Mouse (Mus musculus) embryonic facial prominence, embryonic 14.5 days (tissue): ENCODE data around the gene Afdn. TPM values are rescaled to one million over a fixed set of nuclear protein-coding genes. Genes with fewer than 3 reads are reported as not detected.

Source experiments
- ATAC-seq: fragments of 200-750 bp; cut with Nextera tagmentation; 2 replicates; pipeline ENCODE4 v1.8.0; 2017; ENCODE audit warnings: low read depth, moderate number of reproducible peaks, moderate TSS enrichment
- DNase-seq: peaks from one replicate; pipeline ENCODE4 v3.0.0-alpha.2; 2015; ENCODE audit warnings: low spot score
- H3K27ac ChIP-seq: fragments of 300-500 bp; sonication (generic); replicated peaks from 2 replicates; pipeline ENCODE4 v1.5.1; 2014; ENCODE audit warnings: low read depth, mild to moderate bottlenecking, low read length, moderate library complexity
- H3K27me3 ChIP-seq: fragments of 300-500 bp; sonication (generic); replicated peaks from 2 replicates; pipeline ENCODE4 v1.6.1; 2014; ENCODE audit warnings: low read length; ENCODE audit not compliant: control insufficient read depth, insufficient read depth
- H3K36me3 ChIP-seq: fragments of 300-500 bp; sonication (generic); 2 replicates; pipeline ENCODE4 v1.6.1; 2014; ENCODE audit warnings: low read length, mixed read lengths; ENCODE audit not compliant: control insufficient read depth, insufficient read depth
- H3K4me1 ChIP-seq: fragments of 300-500 bp; sonication (generic); 2 replicates; pipeline ENCODE4 v1.6.1; 2014; ENCODE audit warnings: antibody characterized with exemption, low read length; ENCODE audit not compliant: control insufficient read depth, insufficient read depth
- H3K4me2 ChIP-seq: fragments of 300-500 bp; sonication (generic); 2 replicates; pipeline ENCODE4 v1.6.1; 2014; ENCODE audit warnings: low read depth, mild to moderate bottlenecking, low read length, moderate library complexity, mixed read lengths
- H3K4me3 ChIP-seq: fragments of 300-500 bp; sonication (generic); 2 replicates; pipeline ENCODE4 v1.5.1; 2014; ENCODE audit warnings: low read depth, mild to moderate bottlenecking, low read length
- H3K9ac ChIP-seq: fragments of 300-500 bp; sonication (generic); 2 replicates; pipeline ENCODE4 v1.6.1; 2014; ENCODE audit warnings: low read depth, mild to moderate bottlenecking, low read length, moderate library complexity, mixed read lengths
- H3K9me3 ChIP-seq: fragments of 300-500 bp; sonication (generic); 2 replicates; pipeline ENCODE4 v1.6.1; 2016; ENCODE audit warnings: low read length; ENCODE audit not compliant: control insufficient read depth
- WGBS: fragments of 180-500 bp; shearing (Covaris S2); extraction: QIAGEN DNeasy Blood & Tissue Kit; methylation state at CpG from one replicate; pipeline ENCODE4 v1.1.7; 2014; 5-methylcytosine and 5-hydroxymethylcytosine counted together
- polyA plus RNA-seq: library from polyadenylated mRNA; unstranded; fragments of >200 nt; fragmentation: Nextera tagmentation; extraction: Ambion mirVana; gene quantifications from 2 replicates; pipeline ENCODE4 v1.2.1, GENCODE M21; 2014

Gene Afdn
- polyA plus RNA-seq, 1 experiment from 2014 or later = 69.3 TPM

DNA sequence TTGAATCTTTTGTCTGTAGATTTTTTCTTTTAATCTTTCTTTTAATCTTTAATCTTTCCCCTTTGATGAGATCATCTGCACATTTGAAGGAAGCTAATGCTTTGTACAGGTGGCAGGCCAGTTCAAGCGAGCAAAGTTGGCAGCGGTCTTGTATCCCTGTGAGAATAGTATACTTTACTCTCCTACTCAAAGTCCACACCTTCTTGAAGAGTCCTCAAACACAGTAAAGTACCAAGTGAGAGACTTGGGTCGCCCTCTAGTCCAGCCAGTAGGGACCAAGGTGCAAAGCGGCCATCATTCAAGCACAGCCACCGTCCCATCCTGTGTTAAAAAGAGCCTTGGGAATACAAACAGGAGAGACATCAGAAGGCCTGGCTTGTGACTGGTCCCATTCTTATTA lies 25.3 kb upstream of the Afdn start:
- no peak overlapping the region for H3K27ac ChIP-seq
- no peak for ATAC-seq

GRCm38 (mm10) chr17:13735803-13736282 lies 24.5 kb upstream of the Afdn start:
- no peaks in the 10 kb centered on the region for H3K9me3 ChIP-seq

More for the DNA sequence above, 25.3 kb upstream of the Afdn start:
- Histone ChIP-seq H3K4me2 (no peak overlapping the region), H3K36me3 (no peaks in the 10 kb centered on the region), H3K4me1 (no peaks in the 10 kb centered on the region), H3K4me3 (no peak overlapping the region), H3K9ac (no peak overlapping the region), H3K9me3 (no peaks in the 10 kb centered on the region), H3K27me3 (no peaks in the 10 kb centered on the region)
- 84% methylated on average over 5 of the region's 5 CpGs for WGBS
- no peak for DNase-seq

GRCm38 (mm10) chr17:13737336-13737735 lies 23.0 kb upstream of the Afdn start:
- ATAC-seq (no peak), DNase-seq (no peak)
- 67% methylated on average over 6 of the region's 6 CpGs for WGBS
- H3K9me3 ChIP-seq = no peaks in the 10 kb centered on the region
- H3K9ac ChIP-seq = no peak overlapping the region
- H3K27me3 ChIP-seq = no peaks in the 10 kb centered on the region
- H3K4me3 ChIP-seq = no peak overlapping the region
- peaks cover 6% of the 10 kb centered on the region for H3K4me1 ChIP-seq
- no peaks in the 10 kb centered on the region for H3K36me3 ChIP-seq
- no peak overlapping the region for H3K4me2 ChIP-seq
- H3K27ac ChIP-seq = no peak overlapping the region

More at GRCm38 (mm10) chr17:13735803-13736282, 24.5 kb upstream of the Afdn start:
- ATAC-seq (no peak), DNase-seq (no peak)
- H3K4me3 ChIP-seq = no peak overlapping the region
- no peaks in the 10 kb centered on the region for H3K27me3 ChIP-seq
- H3K4me2 ChIP-seq = no peak overlapping the region
- no peak overlapping the region for H3K27ac ChIP-seq
- 76% methylated on average over 8 of the region's 8 CpGs for WGBS
- H3K9ac ChIP-seq = no peak overlapping the region
- H3K36me3 ChIP-seq = no peaks in the 10 kb centered on the region
- H3K4me1 ChIP-seq = peaks cover 2% of the 10 kb centered on the region

DNA sequence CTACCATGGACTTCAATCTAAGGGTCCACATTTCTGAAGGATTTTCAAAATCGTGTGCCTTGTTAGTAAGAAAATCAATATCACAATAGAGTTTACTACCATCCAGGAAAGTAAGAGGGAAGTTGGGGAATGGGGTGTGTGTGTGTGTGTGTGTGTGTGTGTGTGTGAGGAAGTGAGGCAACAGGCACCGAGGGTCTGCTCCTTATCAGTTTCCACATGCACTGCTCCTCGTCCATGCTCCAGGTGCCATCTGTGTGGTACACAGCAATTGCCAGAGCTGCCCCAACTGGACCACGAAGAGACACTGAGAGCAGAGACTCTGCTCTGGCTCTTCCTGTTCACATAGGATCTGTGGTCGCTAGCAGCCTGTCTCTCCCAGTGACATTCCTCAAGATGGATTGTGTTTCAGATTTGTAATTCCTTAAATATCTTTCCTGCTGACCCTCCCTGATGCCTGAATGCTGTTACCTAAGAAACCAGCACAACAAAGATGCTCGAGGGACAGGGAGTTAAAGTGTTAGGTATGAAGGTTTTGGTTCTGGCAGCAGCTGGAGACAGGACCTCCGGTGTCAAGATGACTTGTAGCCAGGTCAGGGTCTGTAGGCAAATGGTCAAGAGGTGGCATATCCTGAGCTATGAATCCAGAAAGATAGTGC lies 22.1 kb upstream of the Afdn start:
- Histone ChIP-seq H3K4me1 (peaks cover 6% of the 10 kb centered on the region), H3K4me2 (no peak overlapping the region), H3K27me3 (no peaks in the 10 kb centered on the region), H3K36me3 (no peaks in the 10 kb centered on the region), H3K9ac (no peak overlapping the region), H3K27ac (peak overlapping the region; percentile 22; the same call in 1 of the 2 replicates), H3K9me3 (no peaks in the 10 kb centered on the region), H3K4me3 (no peak overlapping the region)
- ATAC-seq (peak; percentile 53; the same call in 1 of the 2 replicates), DNase-seq (no peak)
- WGBS = 43% methylated on average over 7 of the region's 7 CpGs

DNA sequence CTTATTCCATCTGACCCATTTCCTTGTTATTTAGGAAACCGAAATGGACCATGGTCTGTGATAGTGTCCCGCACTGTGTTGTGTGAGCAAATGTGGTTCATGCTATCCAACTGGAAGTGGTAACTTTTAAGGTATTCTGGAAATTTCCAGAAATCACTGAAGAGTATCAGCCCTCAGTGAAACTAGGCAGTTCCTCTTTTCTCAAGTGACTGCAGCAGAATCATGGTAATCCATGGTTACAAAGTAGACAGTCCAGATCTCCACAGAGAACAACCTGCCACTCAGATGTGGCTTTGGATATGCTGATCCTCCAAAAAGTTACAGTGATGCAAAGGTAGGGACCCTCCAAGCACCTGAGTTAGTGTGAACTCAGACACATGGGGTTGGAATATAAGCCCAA lies 21.4 kb upstream of the Afdn start:
- H3K9me3 ChIP-seq = no peaks in the 10 kb centered on the region
- no peak overlapping the region for H3K4me2 ChIP-seq
- H3K36me3 ChIP-seq = no peaks in the 10 kb centered on the region
- WGBS = 99% methylated on average over 2 of the region's 2 CpGs
- no peak for DNase-seq
- no peaks in the 10 kb centered on the region for H3K27me3 ChIP-seq
- H3K4me1 ChIP-seq = peaks cover 6% of the 10 kb centered on the region
- no peak overlapping the region for H3K4me3 ChIP-seq
- H3K27ac ChIP-seq = no peak overlapping the region
- no peak for ATAC-seq
- H3K9ac ChIP-seq = no peak overlapping the region

DNA sequence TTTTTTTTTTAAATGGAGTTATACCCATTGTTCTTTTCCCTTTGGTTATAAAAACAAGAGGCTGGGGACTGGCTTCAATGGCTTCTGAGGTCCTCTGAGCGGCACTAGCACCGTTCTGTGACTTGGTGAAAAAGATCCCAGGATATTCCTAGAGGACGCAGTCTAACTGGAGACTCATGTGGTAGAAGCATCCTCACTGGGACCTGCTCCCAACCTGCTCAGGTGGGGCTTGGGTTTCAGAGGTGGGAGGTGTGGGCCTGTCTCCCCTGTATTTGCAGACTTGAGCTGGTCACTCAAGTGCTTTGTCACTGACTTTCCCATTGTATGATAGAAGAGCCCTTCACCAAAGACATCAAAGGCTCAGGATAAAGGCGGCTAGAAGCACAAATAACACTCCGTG lies 20.4 kb upstream of the Afdn start:
- Histone ChIP-seq H3K9ac (no peak overlapping the region), H3K27me3 (no peaks in the 10 kb centered on the region), H3K4me1 (peaks cover 6% of the 10 kb centered on the region), H3K36me3 (no peaks in the 10 kb centered on the region), H3K27ac (no peak overlapping the region), H3K9me3 (no peaks in the 10 kb centered on the region), H3K4me2 (no peak overlapping the region), H3K4me3 (no peak overlapping the region)
- 80% methylated on average over 5 of the region's 5 CpGs for WGBS
- no peak for ATAC-seq
- DNase-seq = no peak

GRCm38 (mm10) chr17:13740796-13741195 lies 19.5 kb upstream of the Afdn start:
- H3K27me3 ChIP-seq = no peaks in the 10 kb centered on the region
- ATAC-seq (no peak), DNase-seq (no peak)
- H3K4me3 ChIP-seq = no peak overlapping the region
- no peak overlapping the region for H3K9ac ChIP-seq
- no peaks in the 10 kb centered on the region for H3K9me3 ChIP-seq
- H3K4me1 ChIP-seq = peaks cover 6% of the 10 kb centered on the region
- no peak overlapping the region; the same call in 1 of the 2 replicates for H3K27ac ChIP-seq
- WGBS = 27% methylated on average over 2 of the region's 2 CpGs
- H3K36me3 ChIP-seq = no peaks in the 10 kb centered on the region
- no peak overlapping the region for H3K4me2 ChIP-seq

- Histone ChIP-seq H3K4me2 (no peak overlapping the region), H3K9me3 (no peaks in the 10 kb centered on the region), H3K9ac (no peak overlapping the region), H3K36me3 (no peaks in the 10 kb centered on the region), H3K27ac (no peak overlapping the region), H3K27me3 (no peaks in the 10 kb centered on the region), H3K4me1 (peaks cover 6% of the 10 kb centered on the region), H3K4me3 (no peak overlapping the region)
- DNase-seq (no peak), ATAC-seq (no peak)
- WGBS = 82% methylated on average over 7 of the region's 7 CpGs
Observed at GRCm38 (mm10) chr17:13741611-13742010, 18.7 kb upstream of the Afdn start.

GRCm38 (mm10) chr17:13742334-13742733 lies 18.0 kb upstream of the Afdn start:
- no peak overlapping the region for H3K4me2 ChIP-seq
- no peak overlapping the region for H3K9ac ChIP-seq
- DNase-seq (no peak), ATAC-seq (no peak)
- H3K36me3 ChIP-seq = no peaks in the 10 kb centered on the region
- no peak overlapping the region for H3K4me3 ChIP-seq
- H3K4me1 ChIP-seq = peaks cover 6% of the 10 kb centered on the region
- H3K9me3 ChIP-seq = no peaks in the 10 kb centered on the region
- 30% methylated on average over 2 of the region's 2 CpGs for WGBS
- no peaks in the 10 kb centered on the region for H3K27me3 ChIP-seq
- H3K27ac ChIP-seq = no peak overlapping the region
